Mouse (Mus musculus) cortical plate, adult 2 months (tissue): ENCODE data around the gene B4galt3. TPM values are rescaled to one million over a fixed set of nuclear protein-coding genes. Genes with fewer than 3 reads are reported as not detected.
"Not testable (repeated sequence)": the region's sequence is repeated elsewhere in the genome, so short reads cannot be mapped to it uniquely, and the experiment has no call there.

Experiments used
- H3K27ac ChIP-seq: fragments of 200-500 bp; 2 replicates; pipeline ENCODE4 v1.5.1; 2012; ENCODE audit warnings: low read length, control low read depth, inconsistent platforms; ENCODE audit not compliant: insufficient read depth
- H3K4me1 ChIP-seq: fragments of 200-500 bp; 2 replicates; pipeline ENCODE4 v1.6.1; 2011; ENCODE audit warnings: low read length; ENCODE audit not compliant: control insufficient read depth, insufficient read depth
- H3K4me3 ChIP-seq: fragments of 200-500 bp; 2 replicates; pipeline ENCODE4 v1.5.1; 2011; ENCODE audit warnings: mild to moderate bottlenecking, low read length, control low read depth; ENCODE audit not compliant: insufficient read depth
- CTCF ChIP-seq: fragments of 200-500 bp; IDR thresholded peaks from 2 replicates; pipeline ENCODE4 v1.5.1; 2011; ENCODE audit warnings: mild to moderate bottlenecking, control low read depth, low read length; ENCODE audit not compliant: insufficient read depth; ENCODE audit errors: extremely low read depth
- POLR2A ChIP-seq: fragments of 200-500 bp; IDR thresholded peaks from 2 replicates; pipeline ENCODE4 v1.6.1; 2011; ENCODE audit warnings: mild to moderate bottlenecking, low read length, control low read depth; ENCODE audit not compliant: insufficient read depth; ENCODE audit errors: extremely low read depth
- polyA plus RNA-seq: library from polyadenylated mRNA; depleted of rRNA; stranded (reverse); fragments of >200 nt; gene quantifications from 2 replicates; pipeline ENCODE4 v1.2.3, GENCODE M21; 2012

B4galt3 gene
- polyA plus RNA-seq, 1 experiment, result 73.7 TPM

DNA sequence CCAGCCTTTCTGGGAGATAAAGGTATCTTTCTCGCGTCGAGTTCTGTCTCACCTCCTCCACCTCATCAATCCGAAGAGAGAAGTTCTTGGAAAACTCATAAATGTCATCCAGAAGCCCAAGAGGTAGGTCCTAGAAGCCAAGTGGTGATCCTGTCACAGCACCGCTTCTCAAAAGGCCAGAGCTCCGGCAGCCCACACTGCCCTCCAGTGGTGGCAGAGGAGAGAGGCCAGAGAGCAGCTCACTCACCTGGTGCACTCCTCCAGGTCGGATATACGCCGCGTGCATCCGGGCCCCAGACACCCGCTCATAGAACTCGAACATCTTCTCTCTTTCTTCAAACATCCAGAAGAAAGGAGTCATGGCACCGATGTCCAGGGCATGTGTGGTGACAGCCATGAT lies 31.7 kb upstream of the B4galt3 start:
- Histone ChIP-seq H3K4me1 (no peaks in the 10 kb centered on the region; the same call in 1 of the 2 replicates), H3K4me3 (no peak overlapping the region), H3K27ac (no peak overlapping the region)
- TF ChIP-seq CTCF (peak; percentile 51), POLR2A (no peak)

DNA sequence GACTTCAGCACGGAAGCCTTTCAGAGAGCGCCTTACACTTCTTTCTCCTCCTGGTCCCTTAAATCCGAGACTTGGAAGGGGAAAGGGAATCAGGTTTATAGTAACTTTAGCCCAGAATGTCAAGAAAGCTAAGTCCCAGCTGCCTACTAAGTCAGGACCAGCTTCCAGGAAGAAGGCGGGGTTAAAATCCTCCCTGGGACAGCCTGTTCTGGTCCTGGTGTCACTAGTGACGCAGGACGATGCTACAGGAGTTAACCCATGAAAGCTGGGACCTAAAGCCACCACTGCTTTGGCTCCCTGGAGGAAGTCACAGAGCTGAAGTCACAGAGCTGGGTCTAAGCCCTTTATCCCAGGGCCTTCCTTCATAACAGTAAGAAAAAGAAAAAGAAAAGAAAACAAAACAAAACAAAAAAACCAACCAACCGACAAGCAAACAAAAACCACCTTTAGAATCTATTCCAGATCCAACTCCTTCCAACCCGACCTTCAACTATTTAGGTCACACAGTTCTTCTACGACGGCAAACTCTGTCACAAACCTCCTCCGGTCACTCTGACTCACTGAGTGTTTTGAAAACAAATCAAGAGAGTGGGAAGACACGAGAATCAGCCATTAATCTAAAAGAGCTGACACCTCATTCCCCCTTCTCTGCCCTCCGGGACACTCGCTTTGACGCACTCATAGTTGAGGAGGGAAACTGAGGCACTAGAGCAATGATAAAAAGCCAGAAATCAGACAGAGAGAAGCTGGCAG lies 30.0 kb upstream of the B4galt3 start:
- TF ChIP-seq CTCF, result no peak
- no peak for TF ChIP-seq POLR2A
- no peak overlapping the region for H3K4me3 ChIP-seq
- H3K4me1 ChIP-seq, result peaks cover 2% of the 10 kb centered on the region; the same call in 1 of the 2 replicates
- H3K27ac ChIP-seq, result no peak overlapping the region

DNA sequence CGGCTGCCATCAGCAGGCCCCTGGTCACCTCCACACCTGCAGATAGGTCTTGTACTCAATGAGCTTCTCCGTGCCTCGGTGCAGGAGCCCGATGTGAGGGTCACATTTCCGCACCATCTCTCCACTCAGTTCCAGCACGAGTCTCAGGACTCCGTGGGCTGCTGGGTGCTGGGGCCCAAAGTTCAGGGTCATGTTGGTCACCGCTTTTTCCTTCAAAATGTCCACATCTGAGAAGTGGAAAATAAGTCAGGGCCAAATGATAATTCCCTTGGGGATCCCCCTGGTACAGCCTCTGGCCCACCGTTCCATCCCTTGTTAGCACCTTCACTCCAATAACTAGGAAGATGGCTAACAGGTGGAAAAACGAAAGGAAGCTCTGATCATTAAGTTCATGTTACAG lies 29.2 kb upstream of the B4galt3 start:
- Histone ChIP-seq H3K4me1 (peaks cover 2% of the 10 kb centered on the region; the same call in 1 of the 2 replicates), H3K27ac (no peak overlapping the region), H3K4me3 (no peak overlapping the region)
- no peak for TF ChIP-seq CTCF
- TF ChIP-seq POLR2A, result no peak

DNA sequence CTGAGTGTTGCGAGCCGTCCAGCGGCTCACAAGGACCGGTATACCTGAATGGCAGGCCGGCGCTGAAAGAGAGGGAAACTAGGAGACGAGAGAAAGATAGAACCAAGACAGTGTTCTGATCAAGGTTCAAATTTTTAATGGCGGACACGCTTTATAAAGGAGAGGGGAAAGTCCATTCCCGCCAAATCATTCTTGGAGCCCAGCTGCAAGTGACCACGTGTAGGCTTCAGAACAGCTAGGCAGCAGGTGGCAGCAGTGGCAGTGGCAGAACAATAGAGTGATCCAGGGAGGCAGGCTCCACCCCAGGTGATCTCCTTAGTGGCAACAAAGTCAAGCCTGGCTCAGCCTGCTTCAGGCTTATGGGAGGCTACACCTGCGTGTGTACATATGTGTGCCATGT lies 28.2 kb upstream of the B4galt3 start:
- H3K4me1 ChIP-seq, H3K4me3 ChIP-seq, H3K27ac ChIP-seq: not testable (repeated sequence)

DNA sequence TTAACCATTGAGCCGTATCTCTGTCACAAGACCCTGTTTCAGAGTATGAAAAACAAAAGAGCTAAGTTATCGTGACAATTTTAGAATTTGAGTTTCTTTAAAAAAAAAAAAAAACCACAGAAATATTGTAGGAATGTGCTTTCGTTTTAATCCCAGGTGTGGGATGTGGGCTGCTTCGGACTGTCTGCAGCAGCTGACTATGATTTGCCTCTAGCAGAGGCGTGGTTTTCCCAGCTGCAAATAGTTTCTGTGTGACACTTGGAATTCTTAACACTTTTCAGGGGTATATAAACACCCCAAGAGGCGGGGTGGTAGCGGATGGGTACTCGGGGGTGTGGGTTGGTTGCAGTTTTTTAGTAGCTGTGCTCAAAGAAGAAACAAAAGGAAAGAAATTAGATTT lies 24.8 kb upstream of the B4galt3 start:
- TF ChIP-seq CTCF (no peak), POLR2A (no peak)
- no peak overlapping the region for H3K4me3 ChIP-seq
- peaks cover 2% of the 10 kb centered on the region; the same call in 1 of the 2 replicates for H3K4me1 ChIP-seq
- no peak overlapping the region for H3K27ac ChIP-seq

DNA sequence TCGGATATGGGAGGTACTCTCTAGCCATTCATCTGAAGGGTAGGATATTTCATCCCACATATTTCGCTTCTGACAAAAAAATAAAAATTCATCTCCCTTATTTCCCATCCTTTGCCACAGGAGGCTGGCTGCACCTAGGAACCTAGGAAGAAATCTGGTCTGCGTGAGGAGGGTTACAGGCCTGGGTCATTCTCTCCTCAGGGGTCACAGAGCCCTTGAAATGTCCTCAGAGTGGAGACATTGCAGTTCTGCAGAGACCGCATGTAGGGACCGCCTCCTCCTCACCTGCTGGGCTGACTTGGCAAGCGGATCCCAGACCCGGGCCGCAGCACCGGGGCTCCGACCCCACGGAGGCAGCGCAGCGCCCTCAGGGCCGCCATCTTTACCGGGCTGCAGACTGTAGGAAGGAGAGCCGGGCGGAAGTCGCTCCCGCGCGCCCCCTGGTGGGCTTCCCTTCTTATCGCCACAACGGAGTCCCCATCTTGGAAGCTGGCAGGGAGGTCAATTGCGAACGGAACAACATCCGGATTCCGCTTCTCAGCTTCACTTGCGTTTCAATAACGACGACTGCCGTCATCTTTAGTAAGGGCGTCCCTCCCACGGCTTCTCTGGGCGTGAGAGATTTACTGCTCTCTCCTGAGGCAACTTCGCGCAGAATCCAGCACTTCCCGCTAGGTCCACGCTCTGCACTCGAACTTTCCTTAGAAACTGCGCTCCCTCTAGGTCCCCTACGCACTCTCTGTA lies 23.2 kb upstream of the B4galt3 start:
- H3K4me3 ChIP-seq, result peak overlapping the region; percentile 68
- H3K4me1 ChIP-seq, result peaks cover 2% of the 10 kb centered on the region; the same call in 1 of the 2 replicates
- peak overlapping the region; percentile 79 for H3K27ac ChIP-seq
- peak; percentile 71 for TF ChIP-seq CTCF
- peak; percentile 82; the same call in 1 of the 2 replicates for TF ChIP-seq POLR2A

DNA sequence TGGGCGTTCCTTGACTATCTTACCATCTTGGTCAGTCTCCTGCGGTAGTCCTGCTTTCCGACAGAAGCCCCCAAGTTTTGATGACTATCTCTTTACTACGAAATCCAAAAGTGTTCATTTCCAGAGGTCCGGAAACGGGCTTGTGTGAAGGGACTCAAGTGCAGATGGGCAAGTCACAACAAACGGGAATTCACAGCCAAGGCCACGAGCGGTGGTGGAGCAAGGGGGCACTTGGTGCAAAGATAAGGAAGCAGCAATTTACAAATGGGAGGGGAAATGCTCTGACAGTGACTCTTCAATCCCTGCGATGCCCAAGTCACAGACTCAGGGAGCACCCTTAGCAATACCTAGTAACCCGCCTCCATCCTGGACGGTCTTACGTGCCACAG lies 22.7 kb upstream of the B4galt3 start:
- peak overlapping the region; percentile 68 for H3K4me3 ChIP-seq
- TF ChIP-seq POLR2A (no peak), CTCF (no peak)

DNA sequence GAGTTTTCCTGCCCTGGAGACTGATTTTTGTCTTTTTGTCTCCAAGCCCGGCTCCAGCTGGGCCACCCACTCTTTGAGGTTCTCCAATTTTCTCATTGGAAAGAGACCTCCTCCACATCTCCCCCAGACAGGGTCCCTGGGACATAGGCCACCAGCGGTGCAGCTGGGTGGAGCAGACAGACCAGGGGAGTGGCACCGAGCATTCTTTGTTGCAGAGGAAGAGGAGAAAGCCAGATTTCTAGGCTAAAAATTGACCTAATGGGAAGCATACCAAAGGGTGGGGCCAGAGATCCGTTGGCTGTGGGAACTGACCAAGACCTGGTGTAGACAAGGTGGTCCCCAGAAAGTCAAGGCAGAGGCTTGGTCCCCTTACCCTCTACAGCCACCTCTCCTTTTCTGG lies 22.2 kb upstream of the B4galt3 start:
- TF ChIP-seq CTCF (no peak), POLR2A (no peak)
- no peak overlapping the region; the same call in 1 of the 2 replicates for H3K4me3 ChIP-seq
- peak overlapping the region; percentile 74 for H3K27ac ChIP-seq
- H3K4me1 ChIP-seq, result peaks cover 2% of the 10 kb centered on the region; the same call in 1 of the 2 replicates

More for the DNA sequence above, 22.7 kb upstream of the B4galt3 start:
- peak overlapping the region; percentile 74 for H3K27ac ChIP-seq
- H3K4me1 ChIP-seq, result peaks cover 2% of the 10 kb centered on the region; the same call in 1 of the 2 replicates

DNA sequence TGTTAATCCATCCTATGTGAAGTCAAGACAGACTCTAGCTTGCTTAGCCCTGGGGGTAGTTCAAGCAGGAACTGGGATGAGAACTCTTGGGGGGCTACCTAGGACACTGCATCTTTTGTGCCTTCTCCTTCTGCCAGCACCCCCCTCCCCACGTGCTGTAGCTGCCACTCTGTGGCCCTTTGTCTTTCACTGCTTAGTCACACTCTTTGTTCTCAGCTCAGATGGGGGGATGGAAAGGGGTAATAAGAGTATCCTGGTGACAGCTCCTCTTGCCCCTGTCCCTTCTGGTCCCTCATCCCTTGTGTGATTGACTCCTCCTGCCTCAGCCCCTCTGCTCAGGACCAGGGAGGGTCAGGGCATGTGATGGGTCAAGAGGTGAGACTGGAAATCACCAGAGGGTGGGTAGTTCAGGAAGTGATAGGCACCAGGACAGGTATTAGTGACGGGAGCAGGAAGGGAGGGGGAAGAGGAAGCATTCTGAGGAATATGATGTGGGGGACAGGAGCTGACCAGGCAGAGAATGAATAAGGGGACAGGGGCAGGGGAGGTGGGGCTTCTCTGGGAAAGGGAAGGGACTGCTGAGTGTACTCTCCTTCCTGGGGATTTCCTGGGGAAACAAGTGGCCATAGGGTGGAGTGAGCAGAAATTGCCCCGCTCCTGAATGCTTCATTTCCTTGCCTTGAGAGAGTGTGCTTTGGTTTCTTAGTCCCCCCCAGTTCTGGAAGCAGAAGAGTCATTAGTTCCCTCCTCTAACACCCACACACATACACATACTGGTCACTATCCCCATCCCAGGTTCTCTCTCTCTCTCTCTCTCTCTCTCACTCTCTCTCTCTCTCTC lies 21.5 kb upstream of the B4galt3 start:
- Histone ChIP-seq H3K4me3 (no peak overlapping the region), H3K27ac (peak overlapping the region; percentile 91), H3K4me1 (peaks cover 2% of the 10 kb centered on the region; the same call in 1 of the 2 replicates)
- TF ChIP-seq POLR2A, result no peak
- TF ChIP-seq CTCF, result no peak
